Mouse (Mus musculus) heart, adult 9 months (tissue): ENCODE results near the gene Fars2.

Experiments
- DNase-seq, 2 experiments: peaks; one replicate each; pipeline ENCODE4 v3.0.0; 2022; ENCODE audit warnings: low spot score in 2 of 2

Gene Fars2

DNA sequence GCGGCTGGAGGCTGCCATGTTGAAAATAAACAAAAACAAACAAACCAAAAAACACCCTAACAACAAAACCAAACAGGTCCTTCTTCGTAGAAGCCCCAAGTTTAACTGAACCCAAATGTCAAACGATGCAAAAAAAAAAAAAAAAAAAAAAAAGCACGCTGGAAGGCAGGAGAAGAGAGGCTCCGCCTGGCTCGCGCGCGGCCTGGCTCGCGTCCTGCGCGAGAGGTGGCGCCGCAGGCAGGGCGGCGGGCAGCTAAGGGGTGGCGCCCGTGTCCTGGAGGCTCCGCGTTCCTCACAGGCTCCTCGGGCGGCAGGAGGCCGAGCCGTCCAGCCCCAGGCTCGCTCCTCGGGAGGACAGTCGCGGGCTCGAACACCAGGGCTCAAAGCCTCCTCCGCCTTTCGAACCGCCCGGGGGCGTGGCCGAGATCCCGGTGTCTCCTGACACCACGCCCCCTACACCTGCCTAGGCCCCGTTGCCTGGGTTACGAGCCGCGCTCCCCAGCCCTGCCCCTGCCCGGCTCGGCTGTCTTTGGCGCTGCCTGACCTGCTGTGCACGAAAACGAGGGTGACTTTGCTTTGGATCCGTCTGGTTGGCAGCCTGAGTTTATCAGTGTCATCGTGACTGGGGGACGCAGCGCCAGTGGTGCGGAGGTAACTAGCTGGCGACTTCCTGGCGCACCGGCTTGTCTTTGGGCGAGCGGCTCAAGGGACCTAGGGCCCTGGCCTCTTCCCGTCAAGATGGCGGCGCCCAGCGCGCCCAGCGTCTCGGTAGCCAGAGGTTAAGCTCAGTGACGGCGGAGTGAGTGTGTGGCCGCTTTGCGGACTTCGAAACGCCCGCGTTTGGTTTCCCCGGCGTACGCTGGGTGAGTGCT lies at the start of gene Fars2, which contains the start of gene Lyrm4:
Gene Fars2 (plus strand): TSS at position 270 of the 872 bp plus-strand sequence.
Gene Lyrm4 (minus strand): TSS at position 384 of the 872 bp plus-strand sequence.
- DNase-seq, result peak; percentile 96 to 97

DNA sequence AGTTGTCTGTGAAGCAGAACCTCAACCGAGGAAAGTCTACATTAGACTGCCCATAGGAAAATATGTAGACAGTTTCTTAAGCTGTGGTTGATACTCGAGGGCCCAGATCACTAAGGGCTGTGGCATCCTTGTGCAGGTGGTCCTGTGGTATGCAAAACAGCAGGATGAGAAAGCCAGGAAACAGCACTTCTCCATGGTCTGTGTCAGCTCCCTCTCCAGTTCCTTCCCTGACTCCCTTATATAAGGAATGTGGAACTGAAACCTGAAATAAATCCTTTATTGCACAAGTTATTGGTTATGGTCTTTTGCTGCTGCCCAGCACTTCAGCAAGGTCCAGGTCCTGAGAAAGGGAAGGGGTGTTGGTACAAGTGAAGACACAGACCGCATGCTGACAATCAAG lies 42.7 kb upstream of the Fars2 start:
- no peak for DNase-seq

DNA sequence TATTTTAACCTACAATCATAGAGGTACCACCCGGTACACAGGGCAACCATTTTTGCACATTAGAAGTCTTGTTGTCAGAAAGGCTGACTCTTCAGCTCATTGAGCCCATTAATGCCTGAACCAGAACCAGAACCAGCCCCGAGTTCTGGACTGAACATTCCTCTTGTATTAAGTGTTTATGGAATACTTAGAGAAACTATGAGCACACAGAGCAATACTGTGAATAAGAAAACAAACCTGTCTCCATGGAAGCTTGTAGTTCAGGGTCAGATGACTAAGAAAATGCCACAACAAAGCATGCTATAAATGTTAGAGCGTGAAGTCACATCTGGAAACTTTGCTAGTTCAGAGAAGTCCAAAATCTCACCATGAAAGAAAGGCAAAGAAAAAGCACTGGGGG lies 35.6 kb upstream of the Fars2 start:
- no peak for DNase-seq

GRCm38 (mm10) chr13:36084701-36085100 lies 32.5 kb upstream of the Fars2 start:
- DNase-seq, result no peak

DNA sequence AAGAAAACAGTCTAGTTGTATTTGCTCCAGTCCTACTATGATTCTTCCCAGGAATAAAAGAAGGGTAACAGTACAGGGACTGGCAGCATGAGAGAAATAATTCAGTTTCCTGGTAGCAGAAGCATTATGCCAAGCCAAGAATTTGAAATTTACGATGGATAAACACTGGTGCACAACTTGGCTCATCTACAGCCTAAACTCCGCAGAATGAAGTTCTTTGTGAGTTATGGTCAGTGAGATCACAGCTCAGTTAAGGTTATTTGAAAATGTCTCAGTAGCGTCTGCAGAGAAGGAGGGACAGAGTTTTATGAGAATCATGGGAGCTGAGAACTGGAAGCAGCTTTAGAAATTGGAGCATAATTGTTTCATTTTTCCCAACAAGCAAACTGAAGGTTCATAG lies 31.2 kb upstream of the Fars2 start:
- no peak for DNase-seq

GRCm38 (mm10) chr13:36086608-36087391 lies 30.4 kb upstream of the Fars2 start:
- peak; percentile 4 to 29 for DNase-seq

DNA sequence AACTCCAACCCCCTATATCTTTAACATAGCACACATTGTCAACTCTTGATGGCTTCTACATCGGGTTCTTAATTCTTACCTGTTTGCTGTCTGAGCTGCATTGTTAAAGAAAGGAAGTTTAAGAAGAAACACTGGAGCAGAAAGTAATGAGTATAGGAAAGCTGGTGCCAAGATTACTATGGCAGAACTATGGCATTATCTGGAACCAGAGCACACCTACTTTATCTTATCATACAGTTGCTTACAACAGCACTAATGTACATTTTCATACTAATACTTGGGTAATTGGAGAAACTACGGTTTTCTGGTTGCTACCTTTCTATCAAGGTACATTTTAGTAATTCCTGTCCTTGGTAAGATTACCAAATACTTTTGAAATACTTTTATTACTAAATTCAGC lies 29.8 kb upstream of the Fars2 start:
- DNase-seq, result no peak

DNA sequence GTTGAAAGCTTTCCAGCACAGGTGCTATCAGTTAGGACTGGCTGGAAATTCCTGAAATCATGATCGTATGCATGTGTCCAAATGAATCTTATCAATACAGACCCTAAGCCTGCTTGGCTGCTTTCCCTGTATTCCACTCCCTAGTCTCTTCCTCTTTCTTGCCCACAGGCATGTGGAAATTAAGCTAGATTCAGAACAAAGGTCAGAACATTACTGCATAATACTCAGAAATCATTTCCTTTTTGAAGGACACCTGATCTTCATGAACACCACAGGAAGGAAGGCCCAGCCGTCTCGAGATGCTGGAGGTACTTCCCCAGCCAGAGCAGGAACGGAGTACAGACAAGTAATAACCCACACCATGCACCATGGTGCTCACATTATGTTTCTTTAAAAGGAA lies 29.0 kb upstream of the Fars2 start:
- no peak for DNase-seq

GRCm38 (mm10) chr13:36096684-36097383 lies 20.4 kb upstream of the Fars2 start:
- DNase-seq, result peak in 1 of 2 experiments; percentile 34

DNA sequence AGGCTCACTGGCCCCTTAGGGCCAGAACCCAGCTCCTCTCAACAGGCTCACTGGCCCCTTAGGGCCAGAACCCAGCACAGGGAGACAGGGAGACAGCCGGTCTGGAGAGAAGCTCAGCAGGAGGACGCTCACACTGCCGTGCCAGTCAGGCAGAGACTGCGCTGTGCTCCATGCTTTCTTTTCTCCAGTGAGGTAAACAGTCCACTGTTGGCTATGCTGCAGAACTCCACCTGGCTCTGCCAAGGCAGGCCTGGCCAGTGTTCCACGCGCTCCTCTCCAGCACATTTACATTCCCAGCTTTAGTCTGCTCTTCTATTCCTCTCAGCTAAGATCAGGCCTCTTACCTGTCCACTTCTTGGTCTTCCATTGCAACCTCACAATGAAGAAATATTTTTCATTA lies 11.6 kb upstream of the Fars2 start:
- DNase-seq, result peak in 1 of 2 experiments; percentile 9

DNA sequence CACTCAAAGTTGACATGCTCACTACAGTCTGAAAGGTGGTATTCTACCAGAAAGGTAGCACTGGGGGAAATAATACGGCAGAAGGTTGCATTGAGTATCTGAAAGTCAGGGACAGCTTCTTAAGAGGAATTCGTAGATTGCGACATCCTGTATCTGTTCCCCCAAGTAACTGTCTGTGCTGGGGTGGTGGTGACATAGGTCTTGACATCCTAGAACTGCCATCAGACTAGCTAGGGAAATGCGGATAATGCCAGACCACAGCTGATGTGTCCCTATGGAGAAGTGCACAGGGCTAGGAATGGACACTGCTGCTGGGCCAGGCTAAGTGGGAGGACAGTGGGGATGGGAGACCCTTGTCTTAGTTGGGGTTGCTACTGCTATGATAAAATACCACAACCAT lies 8.7 kb upstream of the Fars2 start:
- DNase-seq, result no peak

DNA sequence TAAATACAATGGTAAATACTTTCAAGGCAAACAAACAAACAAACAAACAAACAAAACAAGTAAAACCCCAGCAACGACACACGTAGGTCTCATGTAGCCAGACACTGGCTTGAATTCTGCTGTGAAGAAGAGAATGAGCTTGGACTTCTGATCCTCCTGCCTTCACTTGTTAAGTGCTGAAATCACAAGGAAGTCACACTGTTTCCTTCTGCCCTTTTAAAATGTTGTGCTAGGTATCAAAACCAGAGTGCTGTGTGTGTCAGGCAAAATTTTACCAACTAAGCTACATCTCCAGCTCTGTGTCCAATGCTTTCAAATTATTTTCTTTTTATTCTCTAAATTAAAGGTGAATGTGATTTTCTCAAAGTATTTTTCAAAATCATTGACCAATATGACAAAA lies 5.9 kb upstream of the Fars2 start:
- no peak for DNase-seq

DNA sequence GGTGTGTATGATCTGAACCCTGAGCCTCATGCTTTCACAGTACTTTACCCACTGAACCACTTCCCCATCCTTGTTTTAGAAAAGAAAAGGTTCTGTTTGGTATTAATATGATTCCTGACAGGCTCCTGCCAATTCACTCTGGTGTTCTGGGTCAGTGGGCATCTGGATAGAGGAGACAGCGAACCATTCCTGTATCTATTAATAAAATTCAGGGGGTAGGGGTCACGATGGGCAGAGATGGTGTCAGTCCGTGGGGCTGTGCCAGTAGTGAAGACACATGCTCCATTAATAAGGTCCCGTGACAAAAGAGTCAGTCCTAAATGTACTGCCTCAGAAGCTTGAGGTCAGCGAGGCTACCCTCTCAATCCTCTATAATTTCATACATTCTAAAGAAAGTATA lies 4.0 kb upstream of the Fars2 start:
- DNase-seq, result no peak

GRCm38 (mm10) chr13:36116520-36117142 lies 581 bp upstream of the Fars2 start:
- peak; percentile 23 to 27 for DNase-seq

- DNase-seq, result no peak
Measured at GRCm38 (mm10) chr13:36119684-36120083, 2.5 kb downstream of the Fars2 start.

DNA sequence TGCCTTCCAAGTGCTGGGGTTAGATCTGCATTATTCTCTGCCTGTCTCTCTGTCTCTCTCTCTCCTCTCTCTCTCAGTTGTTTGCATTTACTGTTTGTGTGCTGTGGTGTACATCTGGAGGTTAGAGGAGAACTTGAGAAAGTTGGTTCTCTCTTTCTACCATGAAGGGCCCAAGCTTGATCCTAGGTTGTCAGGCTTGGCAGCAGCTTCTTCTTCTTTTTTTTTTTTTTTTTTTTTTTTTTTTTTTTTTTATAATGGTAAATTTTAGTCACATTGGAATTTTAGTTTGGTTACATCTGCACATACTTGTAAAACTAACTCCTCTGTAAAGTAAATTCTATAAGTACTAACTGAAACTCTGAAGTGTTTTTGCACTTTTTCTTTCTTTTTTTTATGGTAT lies 3.4 kb downstream of the Fars2 start:
- no peak for DNase-seq

- DNase-seq, result no peak
Measured at GRCm38 (mm10) chr13:36129360-36130054, 12.3 kb downstream of the Fars2 start.

- DNase-seq, result no peak
Measured at GRCm38 (mm10) chr13:36131401-36131800, 14.2 kb downstream of the Fars2 start.

DNA sequence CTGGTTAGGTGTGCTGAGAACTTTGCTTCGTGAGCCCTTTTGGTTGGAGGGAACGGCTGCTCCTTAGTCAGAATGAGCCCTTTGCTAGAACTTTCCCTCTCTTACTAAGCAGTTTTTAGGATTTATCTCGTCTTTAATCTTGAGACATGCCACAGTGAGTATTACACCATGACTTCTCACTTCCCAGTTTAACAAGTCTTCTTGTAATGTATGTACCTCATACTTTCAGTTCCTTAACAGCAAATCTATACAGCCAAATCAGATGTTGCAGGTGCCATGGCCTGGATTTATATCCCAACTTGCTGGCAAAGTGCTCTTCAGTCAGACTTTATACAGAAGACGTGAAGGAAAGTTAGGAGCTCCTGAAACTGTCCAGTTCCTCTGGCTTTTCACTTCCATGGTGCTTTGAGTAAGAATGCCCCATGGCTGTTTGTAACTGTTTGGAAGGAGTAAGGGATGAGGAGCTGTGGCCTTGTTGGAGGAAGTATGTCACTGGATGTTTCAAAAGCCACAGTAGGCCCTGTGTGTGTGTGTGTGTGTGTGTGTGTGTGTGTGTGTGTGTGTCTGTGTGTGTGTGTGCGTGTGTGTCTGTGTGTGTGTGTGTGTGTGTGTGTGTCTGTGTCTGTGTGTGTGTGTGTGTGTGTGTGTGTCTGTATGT lies 14.9 kb downstream of the Fars2 start:
- no peak for DNase-seq

- no peak for DNase-seq
Measured at GRCm38 (mm10) chr13:36139703-36140102, 22.5 kb downstream of the Fars2 start.
